Comparison of ENCODE assay signal across 17 mouse cellular contexts in genomic region chr13:51818170-51818943, GRCm38 (mm10). TPM values are rescaled to one million over a fixed set of nuclear protein-coding genes. Genes with fewer than 3 reads are reported as not detected.
A peak's percentile ranks its signal among the peaks of the same experiment; 100 is the strongest.
DNase-seq lines count a peak whose midpoint lies in the region; ATAC-seq and TF ChIP-seq lines count a peak whose summit lies in the region.
"Had no signal": no experiment of that assay in that cellular context is flagged by ENCODE, and none has a peak within 500 bp of the region (broad histone marks: within the 10 kb centered on the region; RNA-seq: fewer than 3 reads in every experiment).

No protein-coding gene starts in this region.

- no peak overlapping the region for H3K27ac ChIP-seq in intestine, embryonic 15.5 days
- no peak overlapping the region for H3K27ac ChIP-seq in intestine, postnatal 0 days (ENCODE audit: low read depth, low read length)
- H3K27ac ChIP-seq in kidney, postnatal 0 days: peak overlapping the region; percentile 36; the same call in 1 of the 2 replicates
- H3K27ac ChIP-seq: forebrain, embryonic 12.5 days; neural tube, embryonic 12.5 days; stomach, embryonic 15.5 days had no signal

- peaks cover 22% of the 10 kb centered on the region for H3K4me1 ChIP-seq in intestine, embryonic 15.5 days (replicated peaks)
- no peaks in the 10 kb centered on the region; the same call in 1 of the 2 replicates for H3K4me1 ChIP-seq in intestine, postnatal 0 days (replicated peaks; ENCODE audit: control insufficient read depth, insufficient read depth, low read length)
- no peaks in the 10 kb centered on the region for H3K4me1 ChIP-seq in kidney, postnatal 0 days (replicated peaks; ENCODE audit: insufficient read depth, low read length)

- DNase-seq in adrenal gland, postnatal 14 days: peak; percentile 45
- DNase-seq in adrenal gland, adult 8-10 months: no peak
- DNase-seq in kidney, postnatal 0 days (ENCODE audit: low spot score): peak; percentile 18
- no peak for DNase-seq in thymus, postnatal 14 days
- no peak for DNase-seq in B cell, adult 2 months
- DNase-seq: cerebellum, postnatal 10 days; gastrocnemius, postnatal 36 days; left cerebral cortex, postnatal 4 days; lung, adult 18-20 months; lung, postnatal 36 days; spleen, adult 18-20 months had no signal

- no peaks in the 10 kb centered on the region for H3K27me3 ChIP-seq in intestine, embryonic 15.5 days (replicated peaks)
- H3K27me3 ChIP-seq in intestine, postnatal 0 days (replicated peaks; ENCODE audit: control insufficient read depth, insufficient read depth, low read length): no peaks in the 10 kb centered on the region
- H3K27me3 ChIP-seq in kidney, postnatal 0 days (ENCODE audit: insufficient read depth, low read length): no peaks in the 10 kb centered on the region
- H3K27me3 ChIP-seq: forebrain, embryonic 12.5 days; neural tube, embryonic 12.5 days; stomach, embryonic 15.5 days had no signal

- no peaks in the 10 kb centered on the region for H3K36me3 ChIP-seq in intestine, embryonic 15.5 days
- no peaks in the 10 kb centered on the region for H3K36me3 ChIP-seq in intestine, postnatal 0 days (ENCODE audit: control insufficient read depth, insufficient read depth)
- H3K36me3 ChIP-seq in kidney, postnatal 0 days (ENCODE audit: insufficient read depth, low read length): no peaks in the 10 kb centered on the region
- H3K36me3 ChIP-seq: forebrain, embryonic 12.5 days; neural tube, embryonic 12.5 days; stomach, embryonic 15.5 days had no signal

- no peaks in the 10 kb centered on the region for H3K9me3 ChIP-seq in intestine, embryonic 15.5 days
- H3K9me3 ChIP-seq in intestine, postnatal 0 days (ENCODE audit: control insufficient read depth): no peaks in the 10 kb centered on the region
- H3K9me3 ChIP-seq in kidney, postnatal 0 days (replicated peaks; ENCODE audit: low read length): no peaks in the 10 kb centered on the region
- H3K9me3 ChIP-seq: neural tube, embryonic 12.5 days; stomach, embryonic 15.5 days had no signal

- ATAC-seq in intestine, embryonic 15.5 days: peak; percentile 40; the same call in 1 of the 2 replicates
- no peak for ATAC-seq in intestine, postnatal 0 days
- ATAC-seq in kidney, postnatal 0 days (replicated peaks; ENCODE audit: low FRiP score, low read depth): peak; percentile 90

- H3K4me2 ChIP-seq in intestine, embryonic 15.5 days (replicated peaks): no peak overlapping the region
- no peak overlapping the region for H3K4me2 ChIP-seq in intestine, postnatal 0 days (replicated peaks; ENCODE audit: low read depth)
- no peak overlapping the region for H3K4me2 ChIP-seq in kidney, postnatal 0 days (ENCODE audit: low read length)
- H3K4me2 ChIP-seq: forebrain, embryonic 12.5 days; hindbrain, embryonic 14.5 days; neural tube, embryonic 12.5 days; stomach, embryonic 15.5 days had no signal

- 31% methylated on average over 6 of the region's 6 CpGs for WGBS in intestine, embryonic 15.5 days
- WGBS in intestine, postnatal 0 days: 40% methylated on average over 6 of the region's 6 CpGs
- 47% methylated on average over 6 of the region's 6 CpGs for WGBS in kidney, postnatal 0 days

- no peak for TF ChIP-seq CTCF in intestine, postnatal 0 days (IDR thresholded peaks at IDR 0.05; ENCODE audit: low read depth)
- no peak for TF ChIP-seq CTCF in kidney, postnatal 0 days (IDR thresholded peaks at IDR 0.05; ENCODE audit: low read depth)

- no peak overlapping the region for H3K4me3 ChIP-seq in intestine, embryonic 15.5 days (replicated peaks)
- H3K4me3 ChIP-seq in intestine, postnatal 0 days (ENCODE audit: low read depth, low read length): no peak overlapping the region
- H3K4me3 ChIP-seq in kidney, postnatal 0 days (replicated peaks; ENCODE audit: low read depth, low read length): no peak overlapping the region
- H3K4me3 ChIP-seq: forebrain, embryonic 12.5 days; neural tube, embryonic 12.5 days; stomach, embryonic 15.5 days had no signal

- no peak overlapping the region for H3K9ac ChIP-seq in intestine, embryonic 15.5 days
- H3K9ac ChIP-seq in intestine, postnatal 0 days (ENCODE audit: low read depth, low read length): no peak overlapping the region
- no peak overlapping the region for H3K9ac ChIP-seq in kidney, postnatal 0 days (ENCODE audit: low read depth, low read length)
- H3K9ac ChIP-seq: forebrain, embryonic 12.5 days; hindbrain, embryonic 14.5 days; neural tube, embryonic 12.5 days; stomach, embryonic 15.5 days had no signal

RNA-seq across cellular contexts. Expression of gene Sema4d, which starts 24.8 kb away (rescaled TPM):
- total RNA-seq in adrenal gland, postnatal 14 days (2021): 9.5 and 20.0 TPM in 2 replicates
- 10 to 100 TPM in 3 of 4 experiments, 1 to 10 TPM in 1; 8.9 to 23.2 (median 16.2) TPM for total RNA-seq in adrenal gland, adult 8-10 months (2022)
- 6.2 and 7.0 TPM in 2 replicates for polyA plus RNA-seq in intestine, embryonic 15.5 days (2015; fragmentation: Nextera tagmentation; extraction: Ambion mirVana)
- 3.4 TPM in 2 replicates for polyA plus RNA-seq in intestine, postnatal 0 days (2015; fragmentation: Nextera tagmentation; extraction: Ambion mirVana)
- 23.8 and 24.6 TPM in 2 replicates for polyA plus RNA-seq in kidney, postnatal 0 days (2015; fragmentation: Nextera tagmentation; extraction: Ambion mirVana)

RNA-seq across cellular contexts. Expression of gene Gadd45g, which starts 28.1 kb away (rescaled TPM):
- total RNA-seq in adrenal gland, postnatal 14 days (2021): 51.7 and 63.2 TPM in 2 replicates
- 10 to 100 TPM; 13.3 to 61.3 (median 18.6) TPM for total RNA-seq in adrenal gland, adult 8-10 months (2022)
- polyA plus RNA-seq in intestine, embryonic 15.5 days (2015; fragmentation: Nextera tagmentation; extraction: Ambion mirVana): 35.4 and 36.3 TPM in 2 replicates
- polyA plus RNA-seq in intestine, postnatal 0 days (2015; fragmentation: Nextera tagmentation; extraction: Ambion mirVana): 28.7 and 32.7 TPM in 2 replicates
- polyA plus RNA-seq in kidney, postnatal 0 days (2015; fragmentation: Nextera tagmentation; extraction: Ambion mirVana): 58.0 and 60.1 TPM in 2 replicates

Comparison
In these comparisons a context has a peak if more than half of its experiments do, and no peak if none do; other contexts are left out.
1. DNase-seq: peak in adrenal gland, postnatal 14 days (single experiment) and kidney, postnatal 0 days (single experiment); none in adrenal gland, adult 8-10 months (single experiment), thymus, postnatal 14 days (single experiment) and B cell, adult 2 months (0 of 2).